Mouse (Mus musculus): ENCODE data around the gene Sppl3.

DNA sequence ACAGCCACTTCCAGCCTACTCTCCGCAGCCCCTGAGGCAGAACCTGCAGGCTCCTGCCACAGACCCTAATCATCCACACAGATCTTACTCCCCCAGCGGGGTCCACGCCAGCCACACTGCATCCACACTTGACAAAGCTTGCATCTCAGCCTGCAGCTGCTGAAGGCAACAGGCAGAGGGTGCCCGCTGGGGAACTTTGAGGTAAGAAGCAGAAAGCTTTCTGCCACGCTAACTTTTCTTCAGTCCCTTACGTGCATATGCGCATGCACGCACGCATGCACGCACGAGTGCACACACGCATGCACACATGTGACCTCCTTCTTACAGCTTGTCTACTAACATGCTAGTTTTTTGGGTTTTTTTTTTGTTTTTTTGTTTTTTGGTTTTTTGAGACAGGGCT lies 102.3 kb downstream of the Sppl3 start:
- TF ChIP-seq POLR2A (IDR thresholded peaks at IDR 0.05; ENCODE audit: control insufficient read depth, extremely low read depth, insufficient read depth, low read length, poor library complexity) (no peak), CTCF (IDR thresholded peaks at IDR 0.05; ENCODE audit: borderline replicate concordance, control insufficient read depth, extremely low read depth, insufficient read depth, low read length, poor library complexity) (no peak)
